Mouse (Mus musculus) bone marrow, adult 2 months (tissue): ENCODE results near the gene Nudcd3. TPM values are rescaled to one million over a fixed set of nuclear protein-coding genes. Genes with fewer than 3 reads are reported as not detected.

ENCODE experiments used
- H3K27ac ChIP-seq: fragments of 200-500 bp; 2 replicates; pipeline ENCODE4 v1.5.1; 2012; ENCODE audit warnings: low read depth, mild to moderate bottlenecking, control low read depth, inconsistent platforms, low read length; ENCODE audit not compliant: control insufficient read depth, poor library complexity, insufficient read depth
- H3K4me1 ChIP-seq: fragments of 200-500 bp; 2 replicates; pipeline ENCODE4 v1.6.1; 2011; ENCODE audit warnings: low read length; ENCODE audit not compliant: control insufficient read depth, insufficient read depth
- H3K4me3 ChIP-seq: fragments of 200-500 bp; replicated peaks from 2 replicates; pipeline ENCODE3; 2011; ENCODE audit warnings: mild to moderate bottlenecking, low read depth, low read length, control low read depth; ENCODE audit not compliant: control insufficient read depth
- CTCF ChIP-seq: fragments of 200-500 bp; IDR thresholded peaks from 2 replicates; pipeline ENCODE4 v1.5.1; 2011; ENCODE audit warnings: low read length, control low read depth; ENCODE audit not compliant: control insufficient read depth, insufficient read depth
- POLR2A ChIP-seq: fragments of 200-500 bp; IDR thresholded peaks from 2 replicates; pipeline ENCODE4 v1.6.1; 2011; ENCODE audit warnings: low read depth, mild to moderate bottlenecking, control low read depth, low read length, borderline replicate concordance; ENCODE audit not compliant: control insufficient read depth
- WGBS: fragments of 180-500 bp; shearing (Covaris S2); methylation state at CpG from one replicate; pipeline ENCODE4 v1.1.7; 2018; 5-methylcytosine and 5-hydroxymethylcytosine counted together
- polyA plus RNA-seq: library from polyadenylated mRNA; stranded (reverse); fragments of >200 nt; gene quantifications from 2 replicates; pipeline ENCODE4 v1.2.4, GENCODE M21; 2011; ENCODE audit warnings: low replicate concordance; ENCODE audit not compliant: missing spikeins, insufficient read depth, insufficient read length

The Nudcd3 gene
- polyA plus RNA-seq, 1 experiment, result 25.4 TPM

DNA sequence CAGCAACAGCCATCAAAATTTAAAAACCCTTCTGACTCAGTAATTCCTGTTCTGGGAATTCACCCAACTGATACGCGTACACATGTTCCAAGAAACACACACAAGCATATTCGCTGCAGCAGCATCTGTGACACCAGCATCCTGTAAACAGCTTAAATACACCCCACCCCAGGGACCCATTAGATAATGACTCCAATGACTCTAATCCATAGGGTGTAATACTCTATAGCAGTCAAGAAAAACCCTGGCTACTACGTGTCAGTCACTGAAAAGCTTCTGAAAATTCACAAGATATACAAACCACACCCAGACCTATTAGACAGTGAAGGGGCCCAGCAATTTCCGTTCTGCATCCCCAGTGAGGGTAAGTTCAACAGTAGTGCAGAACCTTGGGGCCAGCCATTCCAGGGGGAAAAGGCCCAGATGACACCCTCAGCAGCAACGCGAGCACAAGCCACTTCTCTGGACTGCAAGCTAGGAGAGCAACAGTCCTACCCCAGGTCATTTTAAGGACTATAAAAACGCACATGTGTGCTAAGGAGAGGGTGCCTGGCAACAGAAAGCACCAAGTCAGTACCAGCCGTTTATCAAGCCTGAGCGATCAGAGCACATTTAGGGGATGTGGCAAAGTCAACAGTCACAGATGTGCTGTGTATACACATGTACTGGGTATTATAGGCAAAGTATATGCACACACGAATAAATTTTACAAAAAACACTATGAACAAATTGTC is 15.8 kb downstream of the Nudcd3 start:
- peak overlapping the region; percentile 58 for H3K27ac ChIP-seq
- H3K4me3 ChIP-seq, result no peak overlapping the region
- WGBS, result 32% methylated on average over 11 of the region's 11 CpGs
- H3K4me1 ChIP-seq, result peaks cover under 1% of the 10 kb centered on the region; the same call in 1 of the 2 replicates
- no peak for TF ChIP-seq CTCF
- TF ChIP-seq POLR2A, result no peak

GRCm38 (mm10) chr11:6183246-6183645 is 17.0 kb downstream of the Nudcd3 start:
- Histone ChIP-seq H3K4me3 (no peak overlapping the region), H3K27ac (no peak overlapping the region), H3K4me1 (peaks cover 6% of the 10 kb centered on the region)
- TF ChIP-seq POLR2A, result no peak
- TF ChIP-seq CTCF, result no peak
- WGBS, result 58% methylated on average over 2 of the region's 2 CpGs

DNA sequence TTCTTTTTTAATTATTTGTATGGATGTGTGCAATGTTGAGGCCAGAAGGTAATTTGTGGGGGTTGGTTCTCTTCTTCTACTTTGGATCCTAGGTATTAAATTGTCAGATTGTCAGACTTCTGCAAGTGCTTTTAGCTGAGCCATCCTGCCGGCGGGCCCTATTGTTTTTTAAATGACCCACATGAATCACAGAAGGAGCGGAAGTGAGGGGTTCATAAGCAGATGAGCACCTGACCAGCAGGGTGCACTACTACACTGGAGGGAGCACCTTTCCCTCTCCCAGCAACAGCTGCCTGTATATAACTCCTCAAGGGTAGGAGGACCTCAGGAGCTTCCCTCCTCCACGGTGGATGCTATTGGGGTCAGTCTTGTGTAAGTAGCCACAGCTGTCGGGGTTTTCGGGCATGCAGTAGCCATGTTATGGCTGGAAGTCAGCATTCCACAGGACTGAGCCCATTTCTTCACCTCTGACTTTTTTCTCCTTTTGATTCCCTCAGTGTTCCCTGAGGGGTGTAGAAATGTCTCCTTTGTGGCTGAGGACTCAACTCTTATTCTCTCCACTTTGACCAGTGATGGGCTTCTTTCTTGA is 19.3 kb downstream of the Nudcd3 start:
- WGBS, result 61% methylated on average over 6 of the region's 6 CpGs
- Histone ChIP-seq H3K4me3 (no peak overlapping the region), H3K4me1 (peaks cover 7% of the 10 kb centered on the region), H3K27ac (no peak overlapping the region)
- TF ChIP-seq CTCF, result peak; percentile 16; the same call in 1 of the 2 replicates
- no peak for TF ChIP-seq POLR2A

- H3K4me3 ChIP-seq, result no peak overlapping the region
- WGBS, result 38% methylated on average over 8 of the region's 8 CpGs
- H3K4me1 ChIP-seq, result peaks cover 10% of the 10 kb centered on the region
- TF ChIP-seq POLR2A (no peak), CTCF (no peak)
- H3K27ac ChIP-seq, result peak overlapping the region; percentile 83
Measured at GRCm38 (mm10) chr11:6179194-6179593, 21.0 kb downstream of the Nudcd3 start.

DNA sequence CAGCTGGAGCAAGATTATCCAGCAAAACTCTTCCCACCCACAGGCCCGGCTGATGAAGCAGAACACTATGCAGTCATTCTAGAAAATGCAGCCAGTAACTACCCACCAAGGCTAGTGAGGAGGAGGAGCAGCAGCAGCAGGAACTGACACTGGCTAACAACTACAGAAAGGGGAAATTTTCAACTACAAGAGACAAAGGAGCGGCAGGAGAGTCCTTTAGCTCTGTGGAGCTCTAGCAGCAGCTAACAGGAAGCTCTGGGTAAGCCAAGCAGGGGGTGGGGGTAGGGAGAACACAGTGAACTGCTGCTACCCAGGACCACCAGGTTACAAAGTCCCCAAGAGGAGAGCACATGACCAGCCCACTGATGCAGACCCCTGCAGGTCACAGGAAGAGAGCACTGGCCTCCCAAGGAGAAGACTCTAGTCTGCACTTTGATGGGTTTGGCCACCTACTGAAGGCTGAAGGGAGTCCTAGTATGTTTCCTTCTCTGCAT is 21.5 kb downstream of the Nudcd3 start:
- WGBS, result 5% methylated on average over 2 of the region's 2 CpGs
- Histone ChIP-seq H3K4me3 (no peak overlapping the region), H3K4me1 (peaks cover 10% of the 10 kb centered on the region), H3K27ac (peak overlapping the region; percentile 83)
- TF ChIP-seq POLR2A (no peak), CTCF (no peak)

- H3K27ac ChIP-seq, result no peak overlapping the region; the same call in 1 of the 2 replicates
- 70% methylated on average over 8 of the region's 8 CpGs for WGBS
- H3K4me3 ChIP-seq, result no peak overlapping the region
- no peak for TF ChIP-seq POLR2A
- no peak for TF ChIP-seq CTCF
- peaks cover 10% of the 10 kb centered on the region for H3K4me1 ChIP-seq
Measured at GRCm38 (mm10) chr11:6177781-6178420, 22.3 kb downstream of the Nudcd3 start.

- 44% methylated on average over 1 of the region's 1 CpGs for WGBS
- no peak overlapping the region for H3K4me3 ChIP-seq
- no peak for TF ChIP-seq CTCF
- no peak for TF ChIP-seq POLR2A
- H3K4me1 ChIP-seq, result peaks cover 10% of the 10 kb centered on the region
- H3K27ac ChIP-seq, result no peak overlapping the region
Measured at GRCm38 (mm10) chr11:6175506-6175905, 24.7 kb downstream of the Nudcd3 start.

GRCm38 (mm10) chr11:6174719-6175118 is 25.5 kb downstream of the Nudcd3 start:
- TF ChIP-seq CTCF (no peak), POLR2A (no peak)
- Histone ChIP-seq H3K4me1 (peaks cover 10% of the 10 kb centered on the region), H3K4me3 (no peak overlapping the region), H3K27ac (no peak overlapping the region)
- 19% methylated on average over 7 of the region's 7 CpGs for WGBS
